ENCODE assay signal across 8 mouse cellular contexts in the genomic region with DNA sequence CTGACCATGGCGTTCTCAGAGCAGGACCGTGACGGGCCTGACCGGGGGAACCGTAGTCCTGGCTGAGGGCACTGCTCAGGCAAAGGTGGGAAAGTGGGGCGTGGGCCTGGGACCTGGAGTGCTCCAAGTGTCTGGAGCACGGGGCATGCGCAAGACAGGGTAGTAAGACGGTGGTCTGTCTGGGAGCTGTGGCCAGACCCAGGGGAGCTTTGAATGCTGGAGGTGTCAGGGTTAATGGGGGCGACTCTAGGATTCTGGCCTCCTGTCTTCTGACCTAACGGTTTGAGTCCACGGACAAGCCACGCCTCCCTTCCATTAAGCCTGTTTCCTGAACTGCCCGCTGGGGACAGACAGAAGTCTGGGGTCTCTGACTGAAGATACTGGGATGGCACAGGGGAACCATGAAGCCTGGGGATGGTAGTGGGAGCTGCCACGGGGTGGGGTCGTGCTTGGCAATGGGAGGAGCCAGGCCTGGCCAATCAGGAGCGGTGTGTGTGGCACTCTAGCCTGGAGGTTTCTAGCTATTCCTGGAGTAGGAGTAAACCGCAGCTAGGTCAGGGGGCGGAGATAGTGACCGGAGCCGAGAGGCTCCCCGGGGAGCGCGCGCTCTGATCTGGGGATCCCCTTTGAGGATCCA. TPM values are rescaled to one million over a fixed set of nuclear protein-coding genes. Genes with fewer than 3 reads are reported as not detected.
DNase-seq lines count a peak whose midpoint lies in the region; ATAC-seq and TF ChIP-seq lines count a peak whose summit lies in the region.

No protein-coding gene starts in this region.

- H3K4me1 ChIP-seq in forebrain, embryonic 13.5 days: peaks cover 19% of the 10 kb centered on the region
- peaks cover 42% of the 10 kb centered on the region for H3K4me1 ChIP-seq in limb, embryonic 13.5 days
- peaks cover 26% of the 10 kb centered on the region for H3K4me1 ChIP-seq in midbrain, embryonic 13.5 days (replicated peaks)
- peaks cover 20% of the 10 kb centered on the region; the same call in 1 of the 2 replicates for H3K4me1 ChIP-seq in stomach, embryonic 14.5 days (ENCODE audit: control insufficient read depth, insufficient read depth, low read length)

- H3K4me3 ChIP-seq in left cerebral cortex, adult 2 months: peak overlapping the region; percentile 74
- peak overlapping the region; percentile 63; the same call in 1 of the 2 replicates for H3K4me3 ChIP-seq in forebrain, embryonic 13.5 days
- peak overlapping the region; percentile 77 for H3K4me3 ChIP-seq in limb, embryonic 13.5 days
- peak overlapping the region; percentile 8; the same call in 1 of the 2 replicates for H3K4me3 ChIP-seq in midbrain, embryonic 13.5 days (replicated peaks)
- H3K4me3 ChIP-seq in stomach, embryonic 14.5 days (ENCODE audit: low read depth, low read length): peak overlapping the region; percentile 80

- H3K4me2 ChIP-seq in forebrain, embryonic 13.5 days: peak overlapping the region; percentile 83
- peak overlapping the region; percentile 86 for H3K4me2 ChIP-seq in limb, embryonic 13.5 days (replicated peaks)
- H3K4me2 ChIP-seq in midbrain, embryonic 13.5 days (replicated peaks): peak overlapping the region; percentile 91
- peak overlapping the region; percentile 87 for H3K4me2 ChIP-seq in stomach, embryonic 14.5 days (replicated peaks; ENCODE audit: low read depth, low read length)

- DNase-seq in left cerebral cortex, adult 2 months (ENCODE audit: extremely low spot score in 1 of 2, low spot score in 2 of 2): peak in 1 of 2 experiments; percentile 41
- no peak for DNase-seq in left cerebral cortex, adult 8-10 months (ENCODE audit: low spot score in 2 of 2)
- DNase-seq in brain, embryonic 14.5 days (ENCODE audit: low read depth): peak; percentile 45
- peak; percentile 80 for DNase-seq in heart, postnatal 4 days

- no peak overlapping the region for H3K9ac ChIP-seq in forebrain, embryonic 13.5 days
- H3K9ac ChIP-seq in limb, embryonic 13.5 days: peak overlapping the region; percentile 87; the same call in 1 of the 2 replicates
- no peak overlapping the region for H3K9ac ChIP-seq in midbrain, embryonic 13.5 days (replicated peaks)
- no peak overlapping the region for H3K9ac ChIP-seq in stomach, embryonic 14.5 days (replicated peaks; ENCODE audit: low read depth, low read length)

- 12% methylated on average over 25 of the region's 25 CpGs for WGBS in forebrain, embryonic 13.5 days
- WGBS in limb, embryonic 13.5 days: 4% methylated on average over 25 of the region's 25 CpGs
- 8% methylated on average over 25 of the region's 25 CpGs for WGBS in midbrain, embryonic 13.5 days
- WGBS in stomach, embryonic 14.5 days: 6% methylated on average over 25 of the region's 25 CpGs

- H3K36me3 ChIP-seq in forebrain, embryonic 13.5 days (ENCODE audit: poor library complexity, severe bottlenecking): no peaks in the 10 kb centered on the region
- H3K36me3 ChIP-seq in limb, embryonic 13.5 days: peaks cover 13% of the 10 kb centered on the region
- H3K36me3 ChIP-seq in midbrain, embryonic 13.5 days: no peaks in the 10 kb centered on the region
- H3K36me3 ChIP-seq in stomach, embryonic 14.5 days (ENCODE audit: control insufficient read depth, insufficient read depth, low read length): no peaks in the 10 kb centered on the region

- intact Hi-C loops in left cerebral cortex, adult 2 months (cut with DNase I): no loop called here

- no peaks in the 10 kb centered on the region for H3K9me3 ChIP-seq in forebrain, embryonic 13.5 days (replicated peaks)
- H3K9me3 ChIP-seq in limb, embryonic 13.5 days: no peaks in the 10 kb centered on the region
- no peaks in the 10 kb centered on the region for H3K9me3 ChIP-seq in midbrain, embryonic 13.5 days
- no peaks in the 10 kb centered on the region for H3K9me3 ChIP-seq in stomach, embryonic 14.5 days (ENCODE audit: control insufficient read depth, low read depth, low read length)

- TF ChIP-seq CTCF in left cerebral cortex, adult 2 months (IDR thresholded peaks at IDR 0.05): peak; percentile 3
- TF ChIP-seq CTCF in brain, embryonic 14.5 days (IDR thresholded peaks at IDR 0.05; ENCODE audit: borderline replicate concordance, extremely low read depth, insufficient read depth, insufficient read length): no peak

- peak overlapping the region; percentile 97 for H3K27ac ChIP-seq in left cerebral cortex, adult 2 months
- no peak overlapping the region for H3K27ac ChIP-seq in forebrain, embryonic 13.5 days
- H3K27ac ChIP-seq in limb, embryonic 13.5 days: peak overlapping the region; percentile 55; the same call in 1 of the 2 replicates
- H3K27ac ChIP-seq in midbrain, embryonic 13.5 days: no peak overlapping the region
- H3K27ac ChIP-seq in stomach, embryonic 14.5 days (ENCODE audit: low read length): peak overlapping the region; percentile 28; the same call in 1 of the 2 replicates

- TF ChIP-seq POLR2A in brain, embryonic 14.5 days (IDR thresholded peaks at IDR 0.05; ENCODE audit: borderline replicate concordance, extremely low read depth, insufficient read depth, insufficient read length, poor library complexity, severe bottlenecking): no peak

- ATAC-seq in forebrain, embryonic 13.5 days: peak; percentile 14; the same call in 1 of the 2 replicates
- ATAC-seq in limb, embryonic 13.5 days (ENCODE audit: low FRiP score, low read depth): peak; percentile 45; the same call in 1 of the 2 replicates
- ATAC-seq in midbrain, embryonic 13.5 days: peak; percentile 51
- peak; percentile 44 for ATAC-seq in stomach, embryonic 14.5 days (ENCODE audit: insufficient number of reproducible peaks, insufficient read depth, low FRiP score, low read depth)

- no peaks in the 10 kb centered on the region for H3K27me3 ChIP-seq in forebrain, embryonic 13.5 days
- no peaks in the 10 kb centered on the region for H3K27me3 ChIP-seq in limb, embryonic 13.5 days
- peaks cover 7% of the 10 kb centered on the region; the same call in 1 of the 2 replicates for H3K27me3 ChIP-seq in midbrain, embryonic 13.5 days
- no peaks in the 10 kb centered on the region for H3K27me3 ChIP-seq in stomach, embryonic 14.5 days (ENCODE audit: control insufficient read depth, insufficient read depth, low read length)

RNA-seq across cellular contexts. Expression of gene St6galnac6, which starts 8.8 kb away (rescaled TPM):
- 100 to 1,000 TPM; 122 to 133 TPM for total RNA-seq in left cerebral cortex, adult 2 months (2021)
- 100 to 1,000 TPM; 110 to 142 (median 119) TPM for total RNA-seq in left cerebral cortex, adult 8-10 months (2022)
- polyA plus RNA-seq in brain, embryonic 14.5 days (2012; rRNA removed): 16.2 and 22.6 TPM in 2 replicates
- polyA plus RNA-seq in forebrain, embryonic 13.5 days (2015; fragmentation: Nextera tagmentation; extraction: Ambion mirVana): 10.0 and 10.8 TPM in 2 replicates
- total RNA-seq in heart, postnatal 4 days (2021): 10 to 100 TPM; 77.5 to 82.7 TPM
- 29.5 and 29.7 TPM in 2 replicates for polyA plus RNA-seq in limb, embryonic 13.5 days (2015; fragmentation: Nextera tagmentation; extraction: Ambion mirVana)
- polyA plus RNA-seq in midbrain, embryonic 13.5 days (2015; fragmentation: Nextera tagmentation; extraction: Ambion mirVana): 10.1 and 11.3 TPM in 2 replicates
- polyA plus RNA-seq in stomach, embryonic 14.5 days (2014; fragmentation: Nextera tagmentation; extraction: Ambion mirVana): 7.4 and 7.9 TPM in 2 replicates

RNA-seq across cellular contexts. Expression of gene Ak1, which starts 13.3 kb away (rescaled TPM):
- total RNA-seq in left cerebral cortex, adult 2 months (2021): 100 to 1,000 TPM; 140 to 153 TPM
- total RNA-seq in left cerebral cortex, adult 8-10 months (2022): 100 to 1,000 TPM; 143 to 158 (median 151) TPM
- 31.0 and 41.5 TPM in 2 replicates for polyA plus RNA-seq in brain, embryonic 14.5 days (2012; rRNA removed)
- polyA plus RNA-seq in forebrain, embryonic 13.5 days (2015; fragmentation: Nextera tagmentation; extraction: Ambion mirVana): 48.8 and 48.9 TPM in 2 replicates
- 100 to 1,000 TPM; 405 to 424 TPM for total RNA-seq in heart, postnatal 4 days (2021)
- polyA plus RNA-seq in limb, embryonic 13.5 days (2015; fragmentation: Nextera tagmentation; extraction: Ambion mirVana): 42.0 and 49.8 TPM in 2 replicates
- 62.5 and 62.9 TPM in 2 replicates for polyA plus RNA-seq in midbrain, embryonic 13.5 days (2015; fragmentation: Nextera tagmentation; extraction: Ambion mirVana)
- 16.7 and 17.1 TPM in 2 replicates for polyA plus RNA-seq in stomach, embryonic 14.5 days (2014; fragmentation: Nextera tagmentation; extraction: Ambion mirVana)

RNA-seq across cellular contexts. Expression of gene St6galnac4, which starts 21.4 kb away (rescaled TPM):
- 10 to 100 TPM; 37.2 to 38.0 TPM for total RNA-seq in left cerebral cortex, adult 2 months (2021)
- 10 to 100 TPM; 33.9 to 36.5 (median 34.8) TPM for total RNA-seq in left cerebral cortex, adult 8-10 months (2022)
- 21.7 and 23.9 TPM in 2 replicates for polyA plus RNA-seq in brain, embryonic 14.5 days (2012; rRNA removed)
- 14.5 and 16.5 TPM in 2 replicates for polyA plus RNA-seq in forebrain, embryonic 13.5 days (2015; fragmentation: Nextera tagmentation; extraction: Ambion mirVana)
- total RNA-seq in heart, postnatal 4 days (2021): 10 to 100 TPM; 31.6 to 38.6 TPM
- 37.2 and 39.5 TPM in 2 replicates for polyA plus RNA-seq in limb, embryonic 13.5 days (2015; fragmentation: Nextera tagmentation; extraction: Ambion mirVana)
- polyA plus RNA-seq in midbrain, embryonic 13.5 days (2015; fragmentation: Nextera tagmentation; extraction: Ambion mirVana): 15.2 and 16.3 TPM in 2 replicates
- 17.0 and 18.1 TPM in 2 replicates for polyA plus RNA-seq in stomach, embryonic 14.5 days (2014; fragmentation: Nextera tagmentation; extraction: Ambion mirVana)

RNA-seq across cellular contexts. Expression of gene 9430097D07Rik, which starts 32.8 kb away (rescaled TPM):
- 1 to 10 TPM in 1 of 2 experiments, under 1 TPM in 1; 0.75 to 1.1 TPM for total RNA-seq in left cerebral cortex, adult 2 months (2021)
- 1 to 10 TPM in 2 of 4 experiments, under 1 TPM in 2; 0.84 to 2.4 (median 1.1) TPM for total RNA-seq in left cerebral cortex, adult 8-10 months (2022)
- 0.26 and 0.33 TPM in 2 replicates for polyA plus RNA-seq in brain, embryonic 14.5 days (2012; rRNA removed)
- 0.18 and 0.39 TPM in 2 replicates for polyA plus RNA-seq in forebrain, embryonic 13.5 days (2015; fragmentation: Nextera tagmentation; extraction: Ambion mirVana)
- not detected for total RNA-seq in heart, postnatal 4 days (2021)
- 0.19 and 0.23 TPM in 2 replicates for polyA plus RNA-seq in limb, embryonic 13.5 days (2015; fragmentation: Nextera tagmentation; extraction: Ambion mirVana)
- polyA plus RNA-seq in midbrain, embryonic 13.5 days (2015; fragmentation: Nextera tagmentation; extraction: Ambion mirVana): 0.34 and 0.55 TPM in 2 replicates
- 0.22 TPM in 1 of 2 replicates, not detected in the other for polyA plus RNA-seq in stomach, embryonic 14.5 days (2014; fragmentation: Nextera tagmentation; extraction: Ambion mirVana)

RNA-seq across cellular contexts. Expression of gene Pip5kl1, which starts 33.7 kb away (rescaled TPM):
- total RNA-seq in left cerebral cortex, adult 2 months (2021): 10 to 100 TPM; 10.1 to 14.1 TPM
- total RNA-seq in left cerebral cortex, adult 8-10 months (2022): 10 to 100 TPM in 2 of 4 experiments, 1 to 10 TPM in 2; 9.3 to 11.0 (median 10.0) TPM
- 13.2 and 16.0 TPM in 2 replicates for polyA plus RNA-seq in brain, embryonic 14.5 days (2012; rRNA removed)
- 1.7 and 3.4 TPM in 2 replicates for polyA plus RNA-seq in forebrain, embryonic 13.5 days (2015; fragmentation: Nextera tagmentation; extraction: Ambion mirVana)
- under 1 TPM in 1 of 2 experiments, not detected in 1; 0.26 TPM for total RNA-seq in heart, postnatal 4 days (2021)
- 1.8 and 2.5 TPM in 2 replicates for polyA plus RNA-seq in limb, embryonic 13.5 days (2015; fragmentation: Nextera tagmentation; extraction: Ambion mirVana)
- polyA plus RNA-seq in midbrain, embryonic 13.5 days (2015; fragmentation: Nextera tagmentation; extraction: Ambion mirVana): 4.8 TPM in 2 replicates
- 0.46 and 1.4 TPM in 2 replicates for polyA plus RNA-seq in stomach, embryonic 14.5 days (2014; fragmentation: Nextera tagmentation; extraction: Ambion mirVana)

Comparison
In these comparisons a context has a peak if more than half of its experiments do, and no peak if none do; other contexts are left out.
1. DNase-seq: peak in brain, embryonic 14.5 days (single experiment) and heart, postnatal 4 days (single experiment); none in left cerebral cortex, adult 8-10 months (0 of 2).
2. H3K27ac ChIP-seq: peak in left cerebral cortex, adult 2 months (single experiment), limb, embryonic 13.5 days (single experiment) and stomach, embryonic 14.5 days (single experiment); none in forebrain, embryonic 13.5 days (single experiment) and midbrain, embryonic 13.5 days (single experiment).
3. H3K4me3 ChIP-seq: peak in every context shown above with its lines; median percentile 80 in stomach, embryonic 14.5 days; 77 in limb, embryonic 13.5 days; 74 in left cerebral cortex, adult 2 months; 63 in forebrain, embryonic 13.5 days; 8 in midbrain, embryonic 13.5 days.
4. Peak in every context shown above with its lines, with median percentiles within 50 percentile points of each other: ATAC-seq and H3K4me2 ChIP-seq.